Mouse (Mus musculus): ENCODE data around the gene Polr2g. TPM values are rescaled to one million over a fixed set of nuclear protein-coding genes. Genes with fewer than 3 reads are reported as not detected.

The Polr2g gene
- 168 and 176 TPM in 2 replicates for polyA plus RNA-seq (2015; fragmentation: Nextera tagmentation; extraction: Ambion mirVana)

- peak; percentile 79 for ATAC-seq (ENCODE audit: low FRiP score, low TSS enrichment)
- H3K27ac ChIP-seq (ENCODE audit: low read length), result peak within 1 kb of the TSS; percentile 50
- H3K9me3 ChIP-seq (ENCODE audit: low read length), result 0 out of 2 replicates have a peak, but pooled peaks cover 2% of the 10 kb centered on the region
- H3K4me3 ChIP-seq (ENCODE audit: low read length), result peak within 1 kb of the TSS; percentile 71
- peak within 1 kb of the TSS; percentile 86 for H3K4me2 ChIP-seq (replicated peaks; ENCODE audit: low read depth, low read length)
- peaks cover 18% of the 10 kb centered on the region for H3K4me1 ChIP-seq (ENCODE audit: insufficient read depth, low read length)
- peak within 1 kb of the TSS; percentile 88 for H3K9ac ChIP-seq (replicated peaks; ENCODE audit: low read length)
- H3K36me3 ChIP-seq (ENCODE audit: insufficient read depth, low read length), result peaks cover 22% of the 10 kb centered on the region
- under 1% methylated on average over 25 of the region's 25 CpGs for WGBS
- no peaks in the 10 kb centered on the region for H3K27me3 ChIP-seq (ENCODE audit: insufficient read depth, low read length)
Observed at GRCm38 (mm10) chr19:8798264-8798946, at the start of gene Polr2g. Polr2g (minus strand) TSS chr19:8798577.

GRCm38 (mm10) chr19:8844371-8845129, 46.2 kb upstream of the Polr2g start:
- WGBS, result 74% methylated on average over 5 of the region's 5 CpGs
- H3K4me1 ChIP-seq (ENCODE audit: insufficient read depth, low read length), result peaks cover 16% of the 10 kb centered on the region
- H3K27me3 ChIP-seq (ENCODE audit: insufficient read depth, low read length), result no peaks in the 10 kb centered on the region
- no peak overlapping the region for H3K4me3 ChIP-seq (ENCODE audit: low read length)
- no peak overlapping the region for H3K27ac ChIP-seq (ENCODE audit: low read length)
- H3K9ac ChIP-seq (replicated peaks; ENCODE audit: low read length), result no peak overlapping the region
- no peaks in the 10 kb centered on the region for H3K9me3 ChIP-seq (ENCODE audit: low read length)
- peaks cover 28% of the 10 kb centered on the region for H3K36me3 ChIP-seq (ENCODE audit: insufficient read depth, low read length)
- H3K4me2 ChIP-seq (replicated peaks; ENCODE audit: low read depth, low read length), result no peak overlapping the region
- no peak for ATAC-seq (ENCODE audit: low FRiP score, low TSS enrichment)

- Histone ChIP-seq H3K27ac (ENCODE audit: low read length) (no peak overlapping the region), H3K27me3 (ENCODE audit: insufficient read depth, low read length) (no peaks in the 10 kb centered on the region), H3K36me3 (ENCODE audit: insufficient read depth, low read length) (peaks cover 28% of the 10 kb centered on the region), H3K9me3 (ENCODE audit: low read length) (no peaks in the 10 kb centered on the region), H3K4me3 (ENCODE audit: low read length) (no peak overlapping the region), H3K9ac (replicated peaks; ENCODE audit: low read length) (no peak overlapping the region), H3K4me1 (ENCODE audit: insufficient read depth, low read length) (peaks cover 32% of the 10 kb centered on the region), H3K4me2 (replicated peaks; ENCODE audit: low read depth, low read length) (no peak overlapping the region)
- WGBS, result 87% methylated on average over 6 of the region's 6 CpGs
- ATAC-seq (ENCODE audit: low FRiP score, low TSS enrichment), result no peak
Observed at GRCm38 (mm10) chr19:8842961-8843360, 44.6 kb upstream of the Polr2g start.

- Histone ChIP-seq H3K27ac (ENCODE audit: low read length) (peak overlapping the region; percentile 17; the same call in 1 of the 2 replicates), H3K4me1 (ENCODE audit: insufficient read depth, low read length) (peaks cover 32% of the 10 kb centered on the region), H3K36me3 (ENCODE audit: insufficient read depth, low read length) (peaks cover 15% of the 10 kb centered on the region; the same call in 1 of the 2 replicates), H3K4me2 (replicated peaks; ENCODE audit: low read depth, low read length) (peak overlapping the region; percentile 76), H3K27me3 (ENCODE audit: insufficient read depth, low read length) (no peaks in the 10 kb centered on the region), H3K9ac (replicated peaks; ENCODE audit: low read length) (peak overlapping the region; percentile 68), H3K9me3 (ENCODE audit: low read length) (no peaks in the 10 kb centered on the region), H3K4me3 (ENCODE audit: low read length) (peak overlapping the region; percentile 59)
- ATAC-seq (ENCODE audit: low FRiP score, low TSS enrichment), result no peak
- WGBS, result 92% methylated on average over 7 of the region's 7 CpGs
Observed at GRCm38 (mm10) chr19:8841012-8841411, 42.6 kb upstream of the Polr2g start.

GRCm38 (mm10) chr19:8839908-8840791, 41.8 kb upstream of the Polr2g start:
- 23% methylated on average over 29 of the region's 29 CpGs for WGBS
- no peaks in the 10 kb centered on the region for H3K27me3 ChIP-seq (ENCODE audit: insufficient read depth, low read length)
- peak overlapping the region; percentile 59 for H3K4me3 ChIP-seq (ENCODE audit: low read length)
- H3K9ac ChIP-seq (replicated peaks; ENCODE audit: low read length), result peak overlapping the region; percentile 68
- H3K4me2 ChIP-seq (replicated peaks; ENCODE audit: low read depth, low read length), result peak overlapping the region; percentile 76
- no peaks in the 10 kb centered on the region for H3K9me3 ChIP-seq (ENCODE audit: low read length)
- H3K27ac ChIP-seq (ENCODE audit: low read length), result peak overlapping the region; percentile 37; the same call in 1 of the 2 replicates
- H3K36me3 ChIP-seq (ENCODE audit: insufficient read depth, low read length), result peaks cover 15% of the 10 kb centered on the region
- ATAC-seq (ENCODE audit: low FRiP score, low TSS enrichment), result peak; percentile 73
- peaks cover 32% of the 10 kb centered on the region for H3K4me1 ChIP-seq (ENCODE audit: insufficient read depth, low read length)

GRCm38 (mm10) chr19:8839103-8839907, 40.9 kb upstream of the Polr2g start, which contains the start of gene Gng3:
Gng3 (minus strand) TSS chr19:8839194.
- Histone ChIP-seq H3K9ac (replicated peaks; ENCODE audit: low read length) (peak within 1 kb of the TSS; percentile 87), H3K27me3 (ENCODE audit: insufficient read depth, low read length) (no peaks in the 10 kb centered on the region), H3K9me3 (ENCODE audit: low read length) (no peaks in the 10 kb centered on the region), H3K36me3 (ENCODE audit: insufficient read depth, low read length) (peaks cover 22% of the 10 kb centered on the region), H3K4me3 (ENCODE audit: low read length) (peak within 1 kb of the TSS; percentile 55), H3K4me1 (ENCODE audit: insufficient read depth, low read length) (peaks cover 32% of the 10 kb centered on the region), H3K4me2 (replicated peaks; ENCODE audit: low read depth, low read length) (peak within 1 kb of the TSS; percentile 90), H3K27ac (ENCODE audit: low read length) (peak within 1 kb of the TSS; percentile 99)
- no peak for ATAC-seq (ENCODE audit: low FRiP score, low TSS enrichment)
- 54% methylated on average over 11 of the region's 11 CpGs for whole genome bisulfite sequencing

- Histone ChIP-seq H3K27ac (ENCODE audit: low read length) (peak overlapping the region; percentile 99), H3K4me3 (ENCODE audit: low read length) (peak overlapping the region; percentile 55), H3K27me3 (ENCODE audit: insufficient read depth, low read length) (no peaks in the 10 kb centered on the region), H3K9ac (replicated peaks; ENCODE audit: low read length) (peak overlapping the region; percentile 87), H3K4me2 (replicated peaks; ENCODE audit: low read depth, low read length) (peak overlapping the region; percentile 90), H3K36me3 (ENCODE audit: insufficient read depth, low read length) (peaks cover 32% of the 10 kb centered on the region), H3K9me3 (ENCODE audit: low read length) (no peaks in the 10 kb centered on the region), H3K4me1 (ENCODE audit: insufficient read depth, low read length) (peaks cover 32% of the 10 kb centered on the region)
- peak; percentile 23 for ATAC-seq (ENCODE audit: low FRiP score, low TSS enrichment)
- 22% methylated on average over 15 of the region's 15 CpGs for WGBS
Observed at GRCm38 (mm10) chr19:8838041-8838730, 39.8 kb upstream of the Polr2g start.

GRCm38 (mm10) chr19:8837251-8837791, 38.9 kb upstream of the Polr2g start, which contains the start of gene Bscl2:
Bscl2 (plus strand) TSS chr19:8837467.
- peak within 1 kb of the TSS; percentile 99 for H3K27ac ChIP-seq (ENCODE audit: low read length)
- peak; percentile 79 for ATAC-seq (ENCODE audit: low FRiP score, low TSS enrichment)
- 1% methylated on average over 36 of the region's 38 CpGs for WGBS

More at GRCm38 (mm10) chr19:8837251-8837791, 38.9 kb upstream of the Polr2g start, which contains the start of gene Bscl2:
- Histone ChIP-seq H3K9ac (replicated peaks; ENCODE audit: low read length) (peak within 1 kb of the TSS; percentile 87), H3K4me3 (ENCODE audit: low read length) (peak within 1 kb of the TSS; percentile 55), H3K27me3 (ENCODE audit: insufficient read depth, low read length) (no peaks in the 10 kb centered on the region), H3K4me2 (replicated peaks; ENCODE audit: low read depth, low read length) (peak within 1 kb of the TSS; percentile 90), H3K9me3 (ENCODE audit: low read length) (no peaks in the 10 kb centered on the region), H3K4me1 (ENCODE audit: insufficient read depth, low read length) (peaks cover 32% of the 10 kb centered on the region), H3K36me3 (ENCODE audit: insufficient read depth, low read length) (peaks cover 35% of the 10 kb centered on the region)
